Mouse (Mus musculus) stomach, embryonic 16.5 days (tissue): ENCODE data around the gene Tlk1. TPM values are rescaled to one million over a fixed set of nuclear protein-coding genes. Genes with fewer than 3 reads are reported as not detected.

ENCODE experiments used
- ATAC-seq: fragments of 200-750 bp; cut with Nextera tagmentation; 2 replicates; pipeline ENCODE4 v1.8.0; 2017; ENCODE audit warnings: moderate number of reproducible peaks, moderate TSS enrichment; ENCODE audit not compliant: insufficient read depth, low FRiP score
- H3K27ac ChIP-seq: fragments of 300-500 bp; sonication (generic); 2 replicates; pipeline ENCODE4 v1.5.1; 2014; ENCODE audit warnings: low read length
- H3K27me3 ChIP-seq: fragments of 300-500 bp; sonication (generic); 2 replicates; pipeline ENCODE4 v1.6.1; 2014; ENCODE audit warnings: low read length, control low read depth, mixed read lengths; ENCODE audit not compliant: control insufficient read depth, insufficient read depth
- H3K36me3 ChIP-seq: fragments of 300-500 bp; sonication (generic); 2 replicates; pipeline ENCODE4 v1.6.1; 2014; ENCODE audit warnings: low read length; ENCODE audit not compliant: control insufficient read depth, insufficient read depth
- H3K4me1 ChIP-seq: fragments of 300-500 bp; sonication (generic); 2 replicates; pipeline ENCODE4 v1.6.1; 2014; ENCODE audit warnings: low read length, control low read depth, mixed read lengths; ENCODE audit not compliant: control insufficient read depth, insufficient read depth
- H3K4me2 ChIP-seq: fragments of 300-500 bp; sonication (generic); 2 replicates; pipeline ENCODE4 v1.6.1; 2014; ENCODE audit warnings: low read depth, low read length, mixed read lengths
- H3K4me3 ChIP-seq: fragments of 300-500 bp; sonication (generic); replicated peaks from 2 replicates; pipeline ENCODE4 v1.5.1; 2014; ENCODE audit warnings: mild to moderate bottlenecking, low read length
- H3K9ac ChIP-seq: fragments of 300-500 bp; sonication (generic); 2 replicates; pipeline ENCODE4 v1.6.1; 2014; ENCODE audit warnings: low read length
- H3K9me3 ChIP-seq: fragments of 300-500 bp; sonication (generic); replicated peaks from 2 replicates; pipeline ENCODE4 v1.6.1; 2016; ENCODE audit warnings: low read length, control low read depth; ENCODE audit not compliant: control insufficient read depth
- WGBS: fragments of 180-500 bp; shearing (Covaris S2); extraction: QIAGEN DNeasy Blood & Tissue Kit; methylation state at CpG from one replicate; pipeline ENCODE4 v1.1.7; 2014; 5-methylcytosine and 5-hydroxymethylcytosine counted together
- polyA plus RNA-seq: library from polyadenylated mRNA; unstranded; fragments of >200 nt; fragmentation: Nextera tagmentation; extraction: Ambion mirVana; gene quantifications from 2 replicates; pipeline ENCODE4 v1.2.1, GENCODE M21; 2015

Gene Tlk1
- polyA plus RNA-seq, 1 experiment from 2014 or later: 24.9 TPM

- ATAC-seq: no peak
- H3K9ac ChIP-seq: no peak overlapping the region
These were observed 41.1 kb downstream of the Tlk1 start for GRCm38 (mm10) chr2:70784447-70784846.

GRCm38 (mm10) chr2:70783504-70783903, 42.0 kb downstream of the Tlk1 start:
- H3K4me2 ChIP-seq: no peak overlapping the region
- ATAC-seq: peak; percentile 25; the same call in 1 of the 2 replicates
- no peaks in the 10 kb centered on the region for H3K9me3 ChIP-seq
- no peaks in the 10 kb centered on the region for H3K27me3 ChIP-seq
- H3K36me3 ChIP-seq: no peaks in the 10 kb centered on the region
- no peaks in the 10 kb centered on the region; the same call in 1 of the 2 replicates for H3K4me1 ChIP-seq
- H3K9ac ChIP-seq: no peak overlapping the region
- no peak overlapping the region for H3K4me3 ChIP-seq
- no peak overlapping the region for H3K27ac ChIP-seq
- WGBS: 61% methylated on average over 8 of the region's 8 CpGs

More at GRCm38 (mm10) chr2:70784447-70784846, 41.1 kb downstream of the Tlk1 start:
- Histone ChIP-seq H3K9me3 (no peaks in the 10 kb centered on the region), H3K4me3 (no peak overlapping the region), H3K4me1 (no peaks in the 10 kb centered on the region; the same call in 1 of the 2 replicates), H3K36me3 (no peaks in the 10 kb centered on the region), H3K4me2 (no peak overlapping the region), H3K27ac (no peak overlapping the region), H3K27me3 (no peaks in the 10 kb centered on the region)
- WGBS: 67% methylated on average over 4 of the region's 4 CpGs

GRCm38 (mm10) chr2:70779634-70780033, 45.9 kb downstream of the Tlk1 start:
- Histone ChIP-seq H3K9me3 (no peaks in the 10 kb centered on the region), H3K9ac (no peak overlapping the region), H3K4me2 (no peak overlapping the region), H3K36me3 (no peaks in the 10 kb centered on the region), H3K4me3 (no peak overlapping the region), H3K27ac (no peak overlapping the region), H3K4me1 (no peaks in the 10 kb centered on the region; the same call in 1 of the 2 replicates), H3K27me3 (no peaks in the 10 kb centered on the region)
- 95% methylated on average over 1 of the region's 1 CpGs for WGBS
- no peak for ATAC-seq

GRCm38 (mm10) chr2:70776744-70777143, 48.8 kb downstream of the Tlk1 start:
- Histone ChIP-seq H3K4me3 (no peak overlapping the region), H3K36me3 (no peaks in the 10 kb centered on the region), H3K9me3 (no peaks in the 10 kb centered on the region), H3K27me3 (no peaks in the 10 kb centered on the region), H3K27ac (no peak overlapping the region), H3K9ac (no peak overlapping the region), H3K4me2 (no peak overlapping the region), H3K4me1 (no peaks in the 10 kb centered on the region; the same call in 1 of the 2 replicates)
- ATAC-seq: no peak
- WGBS: 67% methylated on average over 2 of the region's 2 CpGs

GRCm38 (mm10) chr2:70764734-70765133, 60.8 kb downstream of the Tlk1 start:
- no peak overlapping the region for H3K4me3 ChIP-seq
- no peaks in the 10 kb centered on the region for H3K9me3 ChIP-seq
- H3K36me3 ChIP-seq: no peaks in the 10 kb centered on the region
- no peak overlapping the region for H3K4me2 ChIP-seq
- ATAC-seq: no peak
- no peak overlapping the region for H3K27ac ChIP-seq
- H3K4me1 ChIP-seq: 0 out of 2 replicates have a peak, but pooled peaks cover 2% of the 10 kb centered on the region
- WGBS: 55% methylated on average over 7 of the region's 7 CpGs
- H3K27me3 ChIP-seq: no peaks in the 10 kb centered on the region
- H3K9ac ChIP-seq: no peak overlapping the region

GRCm38 (mm10) chr2:70762741-70763140, 62.8 kb downstream of the Tlk1 start:
- no peak overlapping the region for H3K9ac ChIP-seq
- no peaks in the 10 kb centered on the region for H3K9me3 ChIP-seq
- no peaks in the 10 kb centered on the region for H3K36me3 ChIP-seq
- peaks cover 6% of the 10 kb centered on the region; the same call in 1 of the 2 replicates for H3K4me1 ChIP-seq
- 83% methylated on average over 1 of the region's 1 CpGs for WGBS
- H3K27me3 ChIP-seq: no peaks in the 10 kb centered on the region
- H3K4me3 ChIP-seq: no peak overlapping the region
- no peak for ATAC-seq
- H3K27ac ChIP-seq: no peak overlapping the region
- no peak overlapping the region for H3K4me2 ChIP-seq

GRCm38 (mm10) chr2:70752149-70752548, 73.4 kb downstream of the Tlk1 start:
- Histone ChIP-seq H3K4me2 (no peak overlapping the region), H3K36me3 (no peaks in the 10 kb centered on the region), H3K4me1 (no peaks in the 10 kb centered on the region), H3K4me3 (no peak overlapping the region), H3K9ac (no peak overlapping the region), H3K27me3 (no peaks in the 10 kb centered on the region), H3K27ac (no peak overlapping the region), H3K9me3 (no peaks in the 10 kb centered on the region)
- 94% methylated on average over 5 of the region's 5 CpGs for WGBS
- no peak for ATAC-seq

- no peaks in the 10 kb centered on the region for H3K4me1 ChIP-seq
- no peak overlapping the region for H3K4me2 ChIP-seq
- H3K27me3 ChIP-seq: no peaks in the 10 kb centered on the region
- no peaks in the 10 kb centered on the region for H3K9me3 ChIP-seq
- no peak overlapping the region for H3K27ac ChIP-seq
- no peak overlapping the region for H3K9ac ChIP-seq
- no peak for ATAC-seq
- no peaks in the 10 kb centered on the region for H3K36me3 ChIP-seq
- 95% methylated on average over 2 of the region's 2 CpGs for WGBS
- H3K4me3 ChIP-seq: no peak overlapping the region
These were observed 73.9 kb downstream of the Tlk1 start for GRCm38 (mm10) chr2:70751655-70752054.

- no peaks in the 10 kb centered on the region for H3K4me1 ChIP-seq
- no peak overlapping the region for H3K9ac ChIP-seq
- no peaks in the 10 kb centered on the region for H3K27me3 ChIP-seq
- no peaks in the 10 kb centered on the region for H3K9me3 ChIP-seq
- H3K4me3 ChIP-seq: no peak overlapping the region
- peaks cover 20% of the 10 kb centered on the region; the same call in 1 of the 2 replicates for H3K36me3 ChIP-seq
- no peak overlapping the region for H3K4me2 ChIP-seq
- ATAC-seq: no peak
- H3K27ac ChIP-seq: no peak overlapping the region
- WGBS: 90% methylated on average over 2 of the region's 2 CpGs
These were observed 82.9 kb downstream of the Tlk1 start for GRCm38 (mm10) chr2:70742588-70742987.
